Mouse (Mus musculus): ENCODE data around the gene Clk1. TPM values are rescaled to one million over a fixed set of nuclear protein-coding genes. Genes with fewer than 3 reads are reported as not detected.

Clk1 gene
- 124 and 127 TPM in 2 replicates for polyA plus RNA-seq (2016; fragmentation: Nextera tagmentation; extraction: Ambion mirVana)

GRCm38 (mm10) chr1:58423371-58424248 is at the start of gene Clk1:
Gene Clk1 (minus strand): TSS chr1:58424066.
- Histone ChIP-seq H3K9me3 (no peaks in the 10 kb centered on the region), H3K27me3 (ENCODE audit: poor library complexity, severe bottlenecking) (no peaks in the 10 kb centered on the region), H3K27ac (peak within 1 kb of the TSS; percentile 98), H3K4me1 (peaks cover 22% of the 10 kb centered on the region), H3K36me3 (replicated peaks) (peaks cover 39% of the 10 kb centered on the region), H3K4me3 (peak within 1 kb of the TSS; percentile 89)
- peak; percentile 92 for DNase-seq (ENCODE audit: extremely low spot score, low spot score)
- WGBS: under 1% methylated on average over 79 of the region's 79 CpGs

- WGBS: 94% methylated on average over 4 of the region's 4 CpGs
- Histone ChIP-seq H3K36me3 (replicated peaks) (peaks cover 97% of the 10 kb centered on the region), H3K27ac (no peak overlapping the region), H3K4me1 (no peaks in the 10 kb centered on the region), H3K27me3 (ENCODE audit: poor library complexity, severe bottlenecking) (no peaks in the 10 kb centered on the region), H3K9me3 (no peaks in the 10 kb centered on the region), H3K4me3 (no peak overlapping the region)
- no peak for DNase-seq (ENCODE audit: extremely low spot score, low spot score)
These were observed 41.7 kb upstream of the Clk1 start for GRCm38 (mm10) chr1:58465561-58465960.

- no peak overlapping the region for H3K4me3 ChIP-seq
- DNase-seq (ENCODE audit: extremely low spot score, low spot score): no peak
- no peaks in the 10 kb centered on the region for H3K27me3 ChIP-seq (ENCODE audit: poor library complexity, severe bottlenecking)
- H3K27ac ChIP-seq: no peak overlapping the region
- WGBS: 87% methylated on average over 4 of the region's 4 CpGs
- H3K9me3 ChIP-seq: no peaks in the 10 kb centered on the region
- peaks cover 97% of the 10 kb centered on the region for H3K36me3 ChIP-seq (replicated peaks)
- H3K4me1 ChIP-seq: no peaks in the 10 kb centered on the region
These were observed 41.2 kb upstream of the Clk1 start for GRCm38 (mm10) chr1:58465042-58465441.

GRCm38 (mm10) chr1:58463935-58464334 is 40.1 kb upstream of the Clk1 start:
- H3K36me3 ChIP-seq (replicated peaks): peaks cover 97% of the 10 kb centered on the region
- no peaks in the 10 kb centered on the region for H3K9me3 ChIP-seq
- 86% methylated on average over 2 of the region's 2 CpGs for WGBS
- no peak for DNase-seq (ENCODE audit: extremely low spot score, low spot score)
- no peak overlapping the region for H3K27ac ChIP-seq
- no peak overlapping the region for H3K4me3 ChIP-seq
- no peaks in the 10 kb centered on the region for H3K27me3 ChIP-seq (ENCODE audit: poor library complexity, severe bottlenecking)
- no peaks in the 10 kb centered on the region for H3K4me1 ChIP-seq

- Histone ChIP-seq H3K4me3 (no peak overlapping the region), H3K4me1 (no peaks in the 10 kb centered on the region), H3K27ac (no peak overlapping the region), H3K27me3 (ENCODE audit: poor library complexity, severe bottlenecking) (no peaks in the 10 kb centered on the region), H3K9me3 (no peaks in the 10 kb centered on the region), H3K36me3 (replicated peaks) (peaks cover 100% of the 10 kb centered on the region)
- 96% methylated on average over 3 of the region's 3 CpGs for WGBS
- DNase-seq (ENCODE audit: extremely low spot score, low spot score): no peak
These were observed 36.7 kb upstream of the Clk1 start for GRCm38 (mm10) chr1:58460566-58460965.

GRCm38 (mm10) chr1:58458867-58459266 is 35.0 kb upstream of the Clk1 start:
- Histone ChIP-seq H3K4me3 (no peak overlapping the region), H3K36me3 (replicated peaks) (peaks cover 100% of the 10 kb centered on the region)
- 92% methylated on average over 2 of the region's 2 CpGs for WGBS

GRCm38 (mm10) chr1:58458175-58458574 is 34.3 kb upstream of the Clk1 start:
- Histone ChIP-seq H3K4me3 (no peak overlapping the region), H3K9me3 (no peaks in the 10 kb centered on the region), H3K36me3 (replicated peaks) (peaks cover 100% of the 10 kb centered on the region), H3K27me3 (ENCODE audit: poor library complexity, severe bottlenecking) (no peaks in the 10 kb centered on the region), H3K4me1 (no peaks in the 10 kb centered on the region), H3K27ac (no peak overlapping the region)
- DNase-seq (ENCODE audit: extremely low spot score, low spot score): no peak
- 92% methylated on average over 5 of the region's 5 CpGs for WGBS

More at GRCm38 (mm10) chr1:58458867-58459266, 35.0 kb upstream of the Clk1 start:
- Histone ChIP-seq H3K27me3 (ENCODE audit: poor library complexity, severe bottlenecking) (no peaks in the 10 kb centered on the region), H3K4me1 (no peaks in the 10 kb centered on the region), H3K27ac (no peak overlapping the region), H3K9me3 (no peaks in the 10 kb centered on the region)
- DNase-seq (ENCODE audit: extremely low spot score, low spot score): no peak

- DNase-seq (ENCODE audit: extremely low spot score, low spot score): no peak
- 96% methylated on average over 6 of the region's 6 CpGs for whole genome bisulfite sequencing
- Histone ChIP-seq H3K9me3 (no peaks in the 10 kb centered on the region), H3K27me3 (ENCODE audit: poor library complexity, severe bottlenecking) (no peaks in the 10 kb centered on the region), H3K36me3 (replicated peaks) (peaks cover 97% of the 10 kb centered on the region), H3K4me1 (no peaks in the 10 kb centered on the region), H3K27ac (no peak overlapping the region), H3K4me3 (no peak overlapping the region)
These were observed 30.4 kb upstream of the Clk1 start for GRCm38 (mm10) chr1:58454316-58454715.

GRCm38 (mm10) chr1:58448396-58448795 is 24.5 kb upstream of the Clk1 start:
- 91% methylated on average over 7 of the region's 7 CpGs for WGBS
- H3K9me3 ChIP-seq: no peaks in the 10 kb centered on the region
- H3K4me3 ChIP-seq: no peak overlapping the region
- peaks cover 66% of the 10 kb centered on the region for H3K36me3 ChIP-seq (replicated peaks)
- H3K27me3 ChIP-seq (ENCODE audit: poor library complexity, severe bottlenecking): no peaks in the 10 kb centered on the region
- H3K4me1 ChIP-seq: peaks cover 27% of the 10 kb centered on the region
- no peak overlapping the region for H3K27ac ChIP-seq
- no peak for DNase-seq (ENCODE audit: extremely low spot score, low spot score)

- H3K9me3 ChIP-seq: no peaks in the 10 kb centered on the region
- peaks cover 27% of the 10 kb centered on the region for H3K4me1 ChIP-seq
- peaks cover 60% of the 10 kb centered on the region for H3K36me3 ChIP-seq (replicated peaks)
- H3K27ac ChIP-seq: no peak overlapping the region
- H3K4me3 ChIP-seq: no peak overlapping the region
- DNase-seq (ENCODE audit: extremely low spot score, low spot score): no peak
- WGBS: 94% methylated on average over 7 of the region's 7 CpGs
- no peaks in the 10 kb centered on the region for H3K27me3 ChIP-seq (ENCODE audit: poor library complexity, severe bottlenecking)
These were observed 23.9 kb upstream of the Clk1 start for GRCm38 (mm10) chr1:58447766-58448165.

- H3K36me3 ChIP-seq (replicated peaks): peaks cover 59% of the 10 kb centered on the region
- H3K27ac ChIP-seq: peak overlapping the region; percentile 93
- no peaks in the 10 kb centered on the region for H3K27me3 ChIP-seq (ENCODE audit: poor library complexity, severe bottlenecking)
- WGBS: 14% methylated on average over 11 of the region's 11 CpGs
- H3K4me1 ChIP-seq: peaks cover 27% of the 10 kb centered on the region
- H3K9me3 ChIP-seq: no peaks in the 10 kb centered on the region
- peak overlapping the region; percentile 76 for H3K4me3 ChIP-seq
- DNase-seq (ENCODE audit: extremely low spot score, low spot score): no peak
These were observed 22.0 kb upstream of the Clk1 start for GRCm38 (mm10) chr1:58445861-58446260.

- Histone ChIP-seq H3K27ac (peak within 1 kb of the TSS; percentile 93), H3K4me3 (peak within 1 kb of the TSS; percentile 76), H3K27me3 (ENCODE audit: poor library complexity, severe bottlenecking) (no peaks in the 10 kb centered on the region), H3K36me3 (replicated peaks) (peaks cover 58% of the 10 kb centered on the region), H3K9me3 (no peaks in the 10 kb centered on the region), H3K4me1 (peaks cover 27% of the 10 kb centered on the region)
- WGBS: under 1% methylated on average over 33 of the region's 33 CpGs
- peak; percentile 87 for DNase-seq (ENCODE audit: extremely low spot score, low spot score)
These were observed 21.4 kb upstream of the Clk1 start, which contains the start of the genes Nif3l1 and Ppil3 for GRCm38 (mm10) chr1:58445143-58445722. Gene Nif3l1 (plus strand): TSS chr1:58445151. Gene Ppil3 (minus strand): TSS chr1:58445486.

GRCm38 (mm10) chr1:58444691-58445090 is 20.8 kb upstream of the Clk1 start:
- no peak for DNase-seq (ENCODE audit: extremely low spot score, low spot score)
- Histone ChIP-seq H3K27me3 (ENCODE audit: poor library complexity, severe bottlenecking) (no peaks in the 10 kb centered on the region), H3K4me1 (peaks cover 27% of the 10 kb centered on the region), H3K4me3 (peak overlapping the region; percentile 76), H3K9me3 (no peaks in the 10 kb centered on the region), H3K27ac (peak overlapping the region; percentile 93), H3K36me3 (replicated peaks) (peaks cover 60% of the 10 kb centered on the region)
- WGBS: 15% methylated on average over 10 of the region's 10 CpGs
